In genomic region chr1:84128510-84128909, GRCm38 (mm10) we compare ENCODE assay signal across 9 mouse cellular contexts.
A peak's percentile ranks its signal among the peaks of the same experiment; 100 is the strongest.
DNase-seq lines count a peak whose midpoint lies in the region; ATAC-seq and TF ChIP-seq lines count a peak whose summit lies in the region.
"Had no signal": no experiment of that assay in that cellular context is flagged by ENCODE, and none has a peak within 500 bp of the region (broad histone marks: within the 10 kb centered on the region; RNA-seq: fewer than 3 reads in every experiment).

No protein-coding gene starts in this region.

- TF ChIP-seq CTCF in intestine, postnatal 0 days (IDR thresholded peaks at IDR 0.05; ENCODE audit: low read depth) = peak; percentile 68

- H3K9ac ChIP-seq in intestine, postnatal 0 days (ENCODE audit: low read depth, low read length) = no peak overlapping the region
- no peak overlapping the region for H3K9ac ChIP-seq in intestine, embryonic 15.5 days
- H3K9ac ChIP-seq: liver, embryonic 13.5 days had no signal

- no peak for ATAC-seq in intestine, postnatal 0 days
- no peak for ATAC-seq in intestine, embryonic 15.5 days

- H3K4me1 ChIP-seq in intestine, postnatal 0 days (replicated peaks; ENCODE audit: control insufficient read depth, insufficient read depth, low read length) = no peaks in the 10 kb centered on the region
- H3K4me1 ChIP-seq in intestine, embryonic 15.5 days (replicated peaks) = no peaks in the 10 kb centered on the region
- H3K4me1 ChIP-seq: liver, embryonic 13.5 days had no signal

- H3K27ac ChIP-seq in intestine, postnatal 0 days (ENCODE audit: low read depth, low read length) = no peak overlapping the region
- no peak overlapping the region for H3K27ac ChIP-seq in intestine, embryonic 15.5 days
- H3K27ac ChIP-seq: liver, embryonic 13.5 days had no signal

- peak; percentile 52 for DNase-seq in Muller cell, postnatal 12 days (ENCODE audit: inconsistent ontology term)
- DNase-seq in cerebellum, adult 9-10 months = peak; percentile 20
- DNase-seq in layer of hippocampus, postnatal 36 days = peak; percentile 17 to 19
- no peak for DNase-seq in gastrocnemius, postnatal 25 days
- DNase-seq in urinary bladder, postnatal 4 days (ENCODE audit: low spot score in 2 of 2) = no peak
- no peak for DNase-seq in MN1 (ENCODE audit: low spot score)
- DNase-seq: liver, embryonic 13.5 days had no signal

- WGBS in intestine, postnatal 0 days = 50% methylated on average over 4 of the region's 4 CpGs
- 63% methylated on average over 4 of the region's 4 CpGs for WGBS in intestine, embryonic 15.5 days

- no peak overlapping the region for H3K4me2 ChIP-seq in intestine, postnatal 0 days (replicated peaks; ENCODE audit: low read depth)
- H3K4me2 ChIP-seq in intestine, embryonic 15.5 days (replicated peaks) = no peak overlapping the region
- H3K4me2 ChIP-seq: liver, embryonic 13.5 days had no signal

- H3K4me3 ChIP-seq in intestine, postnatal 0 days (ENCODE audit: low read depth, low read length) = no peak overlapping the region
- H3K4me3 ChIP-seq in intestine, embryonic 15.5 days (replicated peaks) = no peak overlapping the region
- H3K4me3 ChIP-seq: liver, embryonic 13.5 days had no signal

- H3K27me3 ChIP-seq in intestine, postnatal 0 days (replicated peaks; ENCODE audit: control insufficient read depth, insufficient read depth, low read length) = no peaks in the 10 kb centered on the region
- H3K27me3 ChIP-seq in intestine, embryonic 15.5 days (replicated peaks) = no peaks in the 10 kb centered on the region
- H3K27me3 ChIP-seq: liver, embryonic 13.5 days had no signal

- H3K9me3 ChIP-seq in intestine, postnatal 0 days (ENCODE audit: control insufficient read depth) = no peaks in the 10 kb centered on the region
- no peaks in the 10 kb centered on the region for H3K9me3 ChIP-seq in intestine, embryonic 15.5 days
- H3K9me3 ChIP-seq: liver, embryonic 13.5 days had no signal

- no peaks in the 10 kb centered on the region for H3K36me3 ChIP-seq in intestine, postnatal 0 days (ENCODE audit: control insufficient read depth, insufficient read depth)
- no peaks in the 10 kb centered on the region for H3K36me3 ChIP-seq in intestine, embryonic 15.5 days
- H3K36me3 ChIP-seq: liver, embryonic 13.5 days had no signal

Comparison
In these comparisons a context has a peak if more than half of its experiments do, and no peak if none do; other contexts are left out.
1. DNase-seq: peak in Muller cell, postnatal 12 days (single experiment), cerebellum, adult 9-10 months (single experiment) and layer of hippocampus, postnatal 36 days (2 of 2); none in gastrocnemius, postnatal 25 days (single experiment), urinary bladder, postnatal 4 days (0 of 2) and MN1 (single experiment).